Mouse (Mus musculus) erythroblast, embryonic 14.5 days (primary cell): ENCODE data around the gene Wnt16.

Experiments used
- GATA1 ChIP-seq: IDR thresholded peaks from 2 replicates; pipeline ENCODE4 v1.6.1; 2012; ENCODE audit warnings: low read length, inconsistent platforms, mixed read lengths
- TAL1 ChIP-seq: IDR thresholded peaks from 3 replicates; pipeline ENCODE4 v1.6.1; 2012; ENCODE audit warnings: low read length, inconsistent platforms, mixed read lengths

DNA sequence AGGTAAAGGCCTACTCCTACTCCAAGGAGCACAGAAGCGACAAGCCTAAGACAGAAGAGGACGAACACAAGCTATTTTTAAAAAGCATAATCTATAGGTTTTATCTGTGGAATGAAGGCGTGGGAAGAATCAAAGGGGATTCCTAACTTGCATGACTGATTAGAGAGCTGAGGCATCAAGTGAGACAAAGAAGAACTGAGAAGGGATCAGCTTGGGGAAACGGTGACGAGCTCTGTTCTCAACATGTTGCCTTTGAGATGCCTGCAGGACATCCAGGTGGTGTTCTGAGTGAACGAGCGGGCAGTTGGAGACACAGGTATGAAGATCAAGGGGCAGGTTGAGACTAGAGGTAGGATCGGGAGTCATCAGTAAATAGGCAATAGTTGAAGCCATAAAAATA, 44.7 kb upstream of the Wnt16 start:
- TF ChIP-seq GATA1 (no peak), TAL1 (no peak)
